Mouse (Mus musculus): Measurements from ENCODE around the gene Gimap4. TPM values are rescaled to one million over a fixed set of nuclear protein-coding genes. Genes with fewer than 3 reads are reported as not detected.

The Gimap4 gene
- total and polyA plus RNA-seq, 2 experiments = 5.5 to 15.1 TPM

DNA sequence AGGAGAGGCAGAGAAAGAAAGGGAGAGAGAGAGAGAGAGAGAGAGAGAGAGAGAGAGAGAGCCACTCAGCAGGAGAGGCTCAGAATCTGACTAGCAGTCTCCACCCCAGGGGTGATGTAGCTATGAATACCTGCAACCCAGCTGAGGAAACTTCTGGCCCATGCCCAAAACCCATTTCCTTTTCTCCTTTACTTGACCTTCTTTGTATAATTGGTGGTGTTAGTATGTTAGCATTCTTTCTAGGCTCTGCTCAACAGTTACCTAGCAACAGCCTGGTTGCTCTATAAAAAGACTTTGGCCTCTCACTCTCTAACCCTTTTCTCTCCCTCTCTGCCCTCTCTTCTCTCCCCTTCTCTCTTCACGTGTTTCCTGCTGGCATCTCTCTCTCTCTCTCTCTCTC lies 41.1 kb downstream of the Gimap4 start:
- Histone ChIP-seq H3K27me3 (ENCODE audit: control insufficient read depth, insufficient read depth, low read length) (no peaks in the 10 kb centered on the region), H3K36me3 (ENCODE audit: control insufficient read depth, insufficient read depth, low read length) (no peaks in the 10 kb centered on the region), H3K4me1 (ENCODE audit: control insufficient read depth, insufficient read depth, low read length) (no peaks in the 10 kb centered on the region), H3K79me2 (ENCODE audit: control insufficient read depth, insufficient read depth, low read length) (no peaks in the 10 kb centered on the region), H3K27ac (replicated peaks; ENCODE audit: insufficient read depth, low read depth, low read length) (no peak overlapping the region), H3K4me3 (ENCODE audit: insufficient read depth, low read depth, low read length) (no peak overlapping the region), H3K9ac (ENCODE audit: low read depth, low read length) (no peak overlapping the region)
- TF ChIP-seq POLR2A (IDR thresholded peaks at IDR 0.05; ENCODE audit: extremely low read depth, insufficient read depth, low read length) = no peak
- no peak for TF ChIP-seq CTCF (IDR thresholded peaks at IDR 0.05; ENCODE audit: low read depth, low read length)
- DNase-seq (ENCODE audit: extremely low read depth, low read depth, low spot score) = no peak
- 11% methylated on average over 1 of the region's 1 CpGs for WGBS

DNA sequence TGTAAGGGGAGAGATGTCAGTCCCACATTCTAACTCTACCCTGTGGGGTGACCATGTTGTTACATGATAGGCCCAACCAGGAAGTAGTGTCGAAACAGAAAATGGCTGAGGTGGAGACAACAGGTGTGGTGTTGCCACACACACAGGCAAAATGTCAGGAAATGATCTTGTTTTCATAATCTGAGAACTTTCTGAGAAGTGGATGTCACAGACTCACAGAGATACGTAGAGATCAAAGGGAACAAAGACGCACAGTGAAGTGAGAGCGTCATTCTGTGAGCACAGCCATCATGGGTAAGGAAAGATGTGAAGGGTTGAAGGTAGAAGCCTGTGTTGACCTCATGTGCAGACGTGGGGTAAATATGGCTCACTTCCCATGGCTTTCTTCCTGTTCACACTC lies 43.4 kb downstream of the Gimap4 start:
- H3K79me2 ChIP-seq (ENCODE audit: control insufficient read depth, insufficient read depth, low read length) = no peaks in the 10 kb centered on the region
- H3K9ac ChIP-seq (ENCODE audit: low read depth, low read length) = no peak overlapping the region
- no peaks in the 10 kb centered on the region for H3K4me1 ChIP-seq (ENCODE audit: control insufficient read depth, insufficient read depth, low read length)
- no peaks in the 10 kb centered on the region for H3K36me3 ChIP-seq (ENCODE audit: control insufficient read depth, insufficient read depth, low read length)
- no peak for DNase-seq (ENCODE audit: extremely low read depth, low read depth, low spot score)
- TF ChIP-seq CTCF (IDR thresholded peaks at IDR 0.05; ENCODE audit: low read depth, low read length) (no peak), POLR2A (IDR thresholded peaks at IDR 0.05; ENCODE audit: extremely low read depth, insufficient read depth, low read length) (no peak)
- H3K27ac ChIP-seq (replicated peaks; ENCODE audit: insufficient read depth, low read depth, low read length) = no peak overlapping the region
- no peak overlapping the region for H3K4me3 ChIP-seq (ENCODE audit: insufficient read depth, low read depth, low read length)
- 87% methylated on average over 5 of the region's 5 CpGs for WGBS
- no peaks in the 10 kb centered on the region for H3K27me3 ChIP-seq (ENCODE audit: control insufficient read depth, insufficient read depth, low read length)

DNA sequence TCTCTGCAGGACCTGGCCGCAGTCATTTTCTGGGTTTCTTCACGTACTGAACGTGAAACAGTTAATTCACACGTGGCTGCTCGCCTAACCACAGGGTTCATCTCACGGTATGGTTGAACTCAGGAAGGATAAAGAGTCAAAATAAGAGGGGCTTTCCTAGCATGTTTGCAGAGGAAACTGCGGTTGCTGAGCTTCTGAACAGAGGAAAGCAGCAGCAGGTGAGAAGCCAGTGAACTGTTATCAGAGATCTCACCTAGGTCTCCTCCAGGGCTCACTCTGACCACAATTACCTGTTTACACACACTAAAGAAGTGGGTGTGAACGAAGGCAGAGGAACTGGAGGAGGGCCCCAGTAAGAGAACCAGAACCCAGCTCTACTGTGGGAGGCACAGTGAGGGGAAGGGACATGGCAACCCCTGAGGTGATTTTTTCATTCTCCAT lies 48.5 kb downstream of the Gimap4 start:
- WGBS = 56% methylated on average over 8 of the region's 8 CpGs
- DNase-seq (ENCODE audit: extremely low read depth, low read depth, low spot score) = peak; percentile 30
- Histone ChIP-seq H3K36me3 (ENCODE audit: control insufficient read depth, insufficient read depth, low read length) (no peaks in the 10 kb centered on the region), H3K79me2 (ENCODE audit: control insufficient read depth, insufficient read depth, low read length) (no peaks in the 10 kb centered on the region), H3K9ac (ENCODE audit: low read depth, low read length) (no peak overlapping the region), H3K4me1 (ENCODE audit: control insufficient read depth, insufficient read depth, low read length) (no peaks in the 10 kb centered on the region), H3K27ac (replicated peaks; ENCODE audit: insufficient read depth, low read depth, low read length) (no peak overlapping the region), H3K4me3 (ENCODE audit: insufficient read depth, low read depth, low read length) (no peak overlapping the region), H3K27me3 (ENCODE audit: control insufficient read depth, insufficient read depth, low read length) (no peaks in the 10 kb centered on the region)
- no peak for TF ChIP-seq CTCF (IDR thresholded peaks at IDR 0.05; ENCODE audit: low read depth, low read length)
- no peak for TF ChIP-seq POLR2A (IDR thresholded peaks at IDR 0.05; ENCODE audit: extremely low read depth, insufficient read depth, low read length)

DNA sequence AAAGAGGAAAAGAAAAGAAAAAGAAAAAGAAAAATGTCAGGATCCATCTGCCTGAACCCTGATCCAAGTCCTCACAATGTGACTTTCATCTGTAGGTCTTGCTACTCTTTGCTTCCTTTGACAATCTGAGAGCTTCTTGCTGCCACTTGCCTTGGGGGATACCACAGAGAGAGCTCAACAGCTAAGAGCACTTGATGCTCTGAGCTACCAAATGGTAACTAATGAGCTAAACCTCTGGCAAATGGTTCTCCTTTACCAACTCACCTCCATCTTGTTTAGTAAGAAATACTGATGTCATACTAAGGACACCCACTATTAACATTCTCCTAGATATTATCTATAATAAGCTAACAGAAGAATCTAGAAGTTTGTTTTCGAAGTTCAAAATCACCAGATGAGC lies 49.3 kb downstream of the Gimap4 start:
- TF ChIP-seq POLR2A (IDR thresholded peaks at IDR 0.05; ENCODE audit: extremely low read depth, insufficient read depth, low read length) (no peak), CTCF (IDR thresholded peaks at IDR 0.05; ENCODE audit: low read depth, low read length) (no peak)

DNA sequence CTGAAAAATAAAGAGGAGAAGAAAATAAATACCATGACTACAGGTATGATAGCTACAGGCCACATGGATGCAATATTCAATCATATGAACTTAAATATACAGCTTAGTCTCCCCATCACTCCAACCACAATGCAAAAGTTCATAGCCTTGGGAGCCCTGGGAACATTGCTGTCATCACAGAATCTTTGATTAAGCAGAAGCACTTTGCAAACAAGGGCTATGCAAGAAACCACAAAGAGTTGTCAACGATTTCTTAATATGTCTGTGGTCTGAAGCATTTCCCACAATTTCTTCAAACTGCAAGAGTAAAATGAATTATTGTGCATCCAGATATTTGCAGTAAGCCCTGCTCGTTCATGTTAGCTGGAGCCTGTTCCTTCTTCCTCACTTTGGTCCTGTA lies 52.7 kb downstream of the Gimap4 start:
- no peak overlapping the region for H3K27ac ChIP-seq (replicated peaks; ENCODE audit: insufficient read depth, low read depth, low read length)
- H3K27me3 ChIP-seq (ENCODE audit: control insufficient read depth, insufficient read depth, low read length) = no peaks in the 10 kb centered on the region
- H3K9ac ChIP-seq (ENCODE audit: low read depth, low read length) = no peak overlapping the region
- WGBS = 88% methylated on average over 2 of the region's 2 CpGs
- H3K36me3 ChIP-seq (ENCODE audit: control insufficient read depth, insufficient read depth, low read length) = no peaks in the 10 kb centered on the region
- no peak overlapping the region for H3K4me3 ChIP-seq (ENCODE audit: insufficient read depth, low read depth, low read length)
- peaks cover 6% of the 10 kb centered on the region for H3K4me1 ChIP-seq (ENCODE audit: control insufficient read depth, insufficient read depth, low read length)
- TF ChIP-seq POLR2A (IDR thresholded peaks at IDR 0.05; ENCODE audit: extremely low read depth, insufficient read depth, low read length) = no peak
- no peak for DNase-seq (ENCODE audit: extremely low read depth, low read depth, low spot score)
- H3K79me2 ChIP-seq (ENCODE audit: control insufficient read depth, insufficient read depth, low read length) = no peaks in the 10 kb centered on the region

More for the DNA sequence above, 49.3 kb downstream of the Gimap4 start:
- no peak overlapping the region for H3K27ac ChIP-seq (replicated peaks; ENCODE audit: insufficient read depth, low read depth, low read length)
- H3K36me3 ChIP-seq (ENCODE audit: control insufficient read depth, insufficient read depth, low read length) = no peaks in the 10 kb centered on the region
- no peak overlapping the region for H3K4me3 ChIP-seq (ENCODE audit: insufficient read depth, low read depth, low read length)
- no peak for DNase-seq (ENCODE audit: extremely low read depth, low read depth, low spot score)
- H3K79me2 ChIP-seq (ENCODE audit: control insufficient read depth, insufficient read depth, low read length) = no peaks in the 10 kb centered on the region
- H3K9ac ChIP-seq (ENCODE audit: low read depth, low read length) = no peak overlapping the region
- H3K4me1 ChIP-seq (ENCODE audit: control insufficient read depth, insufficient read depth, low read length) = no peaks in the 10 kb centered on the region
- no peaks in the 10 kb centered on the region for H3K27me3 ChIP-seq (ENCODE audit: control insufficient read depth, insufficient read depth, low read length)
- WGBS = 91% methylated on average over 1 of the region's 1 CpGs

DNA sequence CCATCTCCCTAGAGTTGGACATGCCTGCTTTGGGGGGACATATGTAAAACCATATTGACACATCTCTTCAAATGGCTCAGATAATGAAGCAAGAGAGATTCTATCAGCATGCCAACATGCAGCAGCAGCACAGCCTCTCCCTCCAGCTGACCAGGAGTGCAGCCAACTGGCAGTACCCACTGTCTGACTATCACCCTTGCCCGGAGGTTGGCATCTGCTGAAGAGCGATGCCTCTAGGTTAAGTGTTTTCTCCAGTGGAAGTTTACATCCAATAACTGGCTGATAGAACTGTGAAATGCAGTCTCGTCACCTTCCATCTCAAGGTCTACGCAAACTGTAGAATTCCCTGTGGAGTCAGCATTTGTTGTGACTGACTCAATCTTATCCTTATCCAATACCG lies 53.3 kb downstream of the Gimap4 start:
- WGBS = 59% methylated on average over 5 of the region's 5 CpGs
- Histone ChIP-seq H3K9ac (ENCODE audit: low read depth, low read length) (no peak overlapping the region), H3K4me1 (ENCODE audit: control insufficient read depth, insufficient read depth, low read length) (peaks cover 6% of the 10 kb centered on the region), H3K79me2 (ENCODE audit: control insufficient read depth, insufficient read depth, low read length) (peaks cover 1% of the 10 kb centered on the region; the same call in 1 of the 2 replicates), H3K36me3 (ENCODE audit: control insufficient read depth, insufficient read depth, low read length) (no peaks in the 10 kb centered on the region), H3K27me3 (ENCODE audit: control insufficient read depth, insufficient read depth, low read length) (no peaks in the 10 kb centered on the region), H3K4me3 (ENCODE audit: insufficient read depth, low read depth, low read length) (no peak overlapping the region), H3K27ac (replicated peaks; ENCODE audit: insufficient read depth, low read depth, low read length) (no peak overlapping the region)
- TF ChIP-seq CTCF (IDR thresholded peaks at IDR 0.05; ENCODE audit: low read depth, low read length) (no peak), POLR2A (IDR thresholded peaks at IDR 0.05; ENCODE audit: extremely low read depth, insufficient read depth, low read length) (no peak)
- DNase-seq (ENCODE audit: extremely low read depth, low read depth, low spot score) = peak; percentile 62
